Mouse (Mus musculus): ENCODE results near the gene Aknad1. TPM values are rescaled to one million over a fixed set of nuclear protein-coding genes. Genes with fewer than 3 reads are reported as not detected.

Aknad1 gene
- polyA plus RNA-seq, 1 experiment, result not detected

DNA sequence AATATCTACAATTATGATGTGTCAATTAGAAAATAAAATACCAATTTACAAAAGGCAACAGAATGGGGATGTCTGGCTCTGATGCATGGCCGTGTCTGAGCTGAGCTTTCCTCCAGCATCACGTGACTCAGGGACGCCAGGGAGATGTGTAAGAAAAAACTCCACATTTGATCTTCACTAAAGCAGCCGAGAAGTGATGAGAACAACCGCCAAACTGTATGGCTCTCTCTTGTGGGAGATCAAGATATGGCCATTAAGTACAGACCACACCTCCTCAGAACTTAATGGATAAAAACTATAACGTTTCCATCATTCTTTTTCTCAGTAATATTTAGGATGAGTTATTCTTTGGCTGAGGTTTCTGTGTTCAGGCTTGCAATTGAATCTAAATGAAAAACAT lies 11.6 kb downstream of the Aknad1 start:
- 64% methylated on average over 6 of the region's 6 CpGs for WGBS
- H3K27me3 ChIP-seq (replicated peaks; ENCODE audit: control insufficient read depth, insufficient read depth, low read length), result no peaks in the 10 kb centered on the region
- TF ChIP-seq POLR2A (IDR thresholded peaks at IDR 0.05; ENCODE audit: low read depth, low read length) (no peak), CTCF (conservative IDR thresholded peaks at IDR 0.05; ENCODE audit: insufficient read depth, insufficient read length, low read depth, low read length) (no peak)
- H3K27ac ChIP-seq (ENCODE audit: insufficient read depth, low read depth, low read length), result no peak overlapping the region
- DNase-seq, result no peak
- H3K36me3 ChIP-seq (ENCODE audit: control insufficient read depth, insufficient read depth, low read length), result no peaks in the 10 kb centered on the region
- H3K4me1 ChIP-seq (ENCODE audit: control insufficient read depth, insufficient read depth, low read length), result no peaks in the 10 kb centered on the region
- no peak overlapping the region for H3K4me3 ChIP-seq (ENCODE audit: insufficient read depth, low read depth, low read length)

DNA sequence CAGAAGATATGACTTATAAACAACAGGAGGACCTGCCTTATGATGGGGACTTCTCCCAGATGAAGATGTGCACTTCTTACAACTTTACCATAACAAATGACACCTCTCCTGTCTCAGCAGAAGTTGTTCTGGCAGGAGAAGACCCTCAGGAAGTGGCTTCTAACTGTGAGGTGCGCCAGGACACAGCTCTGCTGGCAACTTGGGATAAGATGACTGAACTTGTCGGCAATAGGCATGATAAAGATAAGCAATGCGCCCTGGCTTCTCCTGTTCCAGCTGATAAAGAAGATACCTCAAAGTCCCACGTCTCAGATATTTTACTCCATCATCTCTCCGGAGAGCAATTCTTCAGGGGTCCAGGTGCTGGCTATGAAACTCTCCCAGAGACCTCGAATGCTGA lies 12.2 kb downstream of the Aknad1 start:
- no peak overlapping the region for H3K4me3 ChIP-seq (ENCODE audit: insufficient read depth, low read depth, low read length)
- no peaks in the 10 kb centered on the region for H3K4me1 ChIP-seq (ENCODE audit: control insufficient read depth, insufficient read depth, low read length)
- no peaks in the 10 kb centered on the region for H3K27me3 ChIP-seq (replicated peaks; ENCODE audit: control insufficient read depth, insufficient read depth, low read length)
- TF ChIP-seq POLR2A (IDR thresholded peaks at IDR 0.05; ENCODE audit: low read depth, low read length), result no peak
- no peak for TF ChIP-seq CTCF (conservative IDR thresholded peaks at IDR 0.05; ENCODE audit: insufficient read depth, insufficient read length, low read depth, low read length)
- no peak for DNase-seq
- 84% methylated on average over 6 of the region's 6 CpGs for WGBS
- H3K27ac ChIP-seq (ENCODE audit: insufficient read depth, low read depth, low read length), result no peak overlapping the region
- H3K36me3 ChIP-seq (ENCODE audit: control insufficient read depth, insufficient read depth, low read length), result no peaks in the 10 kb centered on the region

DNA sequence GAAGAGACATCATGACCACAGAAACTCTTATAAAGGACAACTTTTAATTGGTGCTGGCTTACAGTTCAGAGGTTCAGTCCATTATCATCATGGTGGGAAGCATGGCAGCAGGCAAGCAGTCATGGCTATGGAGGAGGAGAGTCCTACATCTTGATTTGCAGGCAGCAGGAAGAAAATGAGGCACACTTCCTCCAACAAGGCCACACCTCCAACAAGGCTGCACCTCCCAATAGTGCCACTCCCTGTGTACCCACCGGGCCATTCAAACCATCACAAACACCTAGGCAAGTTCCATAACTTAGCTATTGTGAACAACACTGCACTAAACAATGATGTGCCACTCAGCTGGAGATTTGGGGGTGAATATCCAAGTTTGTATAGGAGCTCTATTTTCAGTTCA lies 15.1 kb downstream of the Aknad1 start:
- no peak for DNase-seq
- H3K4me3 ChIP-seq (ENCODE audit: insufficient read depth, low read depth, low read length), result no peak overlapping the region
- H3K27ac ChIP-seq (ENCODE audit: insufficient read depth, low read depth, low read length), result no peak overlapping the region
- WGBS, result 89% methylated on average over 1 of the region's 1 CpGs
- H3K36me3 ChIP-seq (ENCODE audit: control insufficient read depth, insufficient read depth, low read length), result no peaks in the 10 kb centered on the region
- TF ChIP-seq CTCF (conservative IDR thresholded peaks at IDR 0.05; ENCODE audit: insufficient read depth, insufficient read length, low read depth, low read length) (no peak), POLR2A (IDR thresholded peaks at IDR 0.05; ENCODE audit: low read depth, low read length) (no peak)
- no peaks in the 10 kb centered on the region for H3K4me1 ChIP-seq (ENCODE audit: control insufficient read depth, insufficient read depth, low read length)
- H3K27me3 ChIP-seq (replicated peaks; ENCODE audit: control insufficient read depth, insufficient read depth, low read length), result no peaks in the 10 kb centered on the region

DNA sequence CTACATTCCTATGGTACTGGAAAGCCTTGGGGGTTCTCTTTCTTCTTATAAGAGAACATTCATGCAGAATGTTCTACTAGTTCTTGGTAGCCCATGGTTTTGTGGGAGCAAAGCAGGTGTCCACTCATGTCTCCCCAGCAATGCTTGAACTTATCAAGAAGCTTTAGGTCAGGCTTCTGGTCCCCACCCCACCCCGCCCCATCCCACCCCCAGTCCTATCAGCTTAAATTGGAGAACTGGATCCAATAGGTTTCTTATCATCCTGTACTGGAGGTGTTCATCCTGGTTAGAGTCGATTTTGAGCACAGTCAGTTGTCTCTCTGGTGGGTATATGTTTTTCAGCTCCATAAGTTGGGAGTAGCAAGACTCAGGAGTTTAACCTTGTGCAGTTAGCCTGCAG lies 16.1 kb downstream of the Aknad1 start:
- no peak for DNase-seq
- H3K4me1 ChIP-seq (ENCODE audit: control insufficient read depth, insufficient read depth, low read length), result no peaks in the 10 kb centered on the region
- no peak overlapping the region for H3K4me3 ChIP-seq (ENCODE audit: insufficient read depth, low read depth, low read length)
- no peaks in the 10 kb centered on the region for H3K27me3 ChIP-seq (replicated peaks; ENCODE audit: control insufficient read depth, insufficient read depth, low read length)
- no peak overlapping the region for H3K27ac ChIP-seq (ENCODE audit: insufficient read depth, low read depth, low read length)
- TF ChIP-seq POLR2A (IDR thresholded peaks at IDR 0.05; ENCODE audit: low read depth, low read length) (no peak), CTCF (conservative IDR thresholded peaks at IDR 0.05; ENCODE audit: insufficient read depth, insufficient read length, low read depth, low read length) (no peak)
- 92% methylated on average over 2 of the region's 2 CpGs for WGBS
- no peaks in the 10 kb centered on the region for H3K36me3 ChIP-seq (ENCODE audit: control insufficient read depth, insufficient read depth, low read length)

DNA sequence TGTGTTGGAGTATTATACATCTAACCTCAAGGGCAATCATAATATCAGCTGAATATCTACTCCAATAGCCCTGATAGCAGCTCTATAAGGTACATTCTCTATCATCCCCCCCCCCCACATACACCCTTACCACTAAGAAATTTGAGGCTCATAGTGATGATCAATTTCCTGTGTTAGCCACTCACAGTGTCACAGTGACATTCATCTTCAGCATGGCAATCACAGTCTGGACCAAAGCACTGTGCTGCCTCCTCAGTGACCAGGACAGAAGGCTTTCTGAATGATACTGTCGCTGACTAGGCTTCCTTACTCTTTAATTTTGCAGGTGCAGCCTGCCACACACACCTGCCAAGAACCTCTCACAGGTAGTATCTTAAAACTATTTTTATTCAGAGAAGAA lies 16.7 kb downstream of the Aknad1 start:
- no peak overlapping the region for H3K27ac ChIP-seq (ENCODE audit: insufficient read depth, low read depth, low read length)
- no peaks in the 10 kb centered on the region for H3K36me3 ChIP-seq (ENCODE audit: control insufficient read depth, insufficient read depth, low read length)
- H3K4me3 ChIP-seq (ENCODE audit: insufficient read depth, low read depth, low read length), result no peak overlapping the region
- 77% methylated on average over 1 of the region's 1 CpGs for WGBS
- TF ChIP-seq CTCF (conservative IDR thresholded peaks at IDR 0.05; ENCODE audit: insufficient read depth, insufficient read length, low read depth, low read length), result no peak
- no peak for TF ChIP-seq POLR2A (IDR thresholded peaks at IDR 0.05; ENCODE audit: low read depth, low read length)
- DNase-seq, result no peak
- H3K27me3 ChIP-seq (replicated peaks; ENCODE audit: control insufficient read depth, insufficient read depth, low read length), result no peaks in the 10 kb centered on the region
- H3K4me1 ChIP-seq (ENCODE audit: control insufficient read depth, insufficient read depth, low read length), result no peaks in the 10 kb centered on the region

DNA sequence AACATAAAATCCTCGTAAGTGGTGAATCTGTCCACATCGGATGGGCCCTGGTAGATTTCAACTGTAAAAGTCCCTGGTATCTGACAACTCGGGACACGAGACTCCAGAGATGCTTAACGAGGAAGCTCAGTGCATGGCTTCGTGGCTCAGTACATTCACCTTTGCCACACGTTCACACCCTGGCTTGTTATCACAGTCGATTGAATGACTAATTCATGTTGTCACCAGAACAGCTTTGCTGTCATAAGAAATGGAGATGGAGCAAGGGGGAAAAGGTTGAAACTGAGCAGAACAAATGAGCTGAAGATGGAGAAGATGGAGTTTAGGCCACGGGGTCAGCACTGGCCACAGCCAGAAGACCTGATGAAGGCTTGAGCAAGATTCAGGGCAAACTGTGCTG lies 18.1 kb downstream of the Aknad1 start:
- H3K36me3 ChIP-seq (ENCODE audit: control insufficient read depth, insufficient read depth, low read length), result no peaks in the 10 kb centered on the region
- DNase-seq, result no peak
- WGBS, result 72% methylated on average over 9 of the region's 9 CpGs
- no peak for TF ChIP-seq CTCF (conservative IDR thresholded peaks at IDR 0.05; ENCODE audit: insufficient read depth, insufficient read length, low read depth, low read length)
- TF ChIP-seq POLR2A (IDR thresholded peaks at IDR 0.05; ENCODE audit: low read depth, low read length), result no peak
- H3K4me1 ChIP-seq (ENCODE audit: control insufficient read depth, insufficient read depth, low read length), result no peaks in the 10 kb centered on the region
- no peak overlapping the region for H3K27ac ChIP-seq (ENCODE audit: insufficient read depth, low read depth, low read length)
- no peaks in the 10 kb centered on the region for H3K27me3 ChIP-seq (replicated peaks; ENCODE audit: control insufficient read depth, insufficient read depth, low read length)
- H3K4me3 ChIP-seq (ENCODE audit: insufficient read depth, low read depth, low read length), result no peak overlapping the region

DNA sequence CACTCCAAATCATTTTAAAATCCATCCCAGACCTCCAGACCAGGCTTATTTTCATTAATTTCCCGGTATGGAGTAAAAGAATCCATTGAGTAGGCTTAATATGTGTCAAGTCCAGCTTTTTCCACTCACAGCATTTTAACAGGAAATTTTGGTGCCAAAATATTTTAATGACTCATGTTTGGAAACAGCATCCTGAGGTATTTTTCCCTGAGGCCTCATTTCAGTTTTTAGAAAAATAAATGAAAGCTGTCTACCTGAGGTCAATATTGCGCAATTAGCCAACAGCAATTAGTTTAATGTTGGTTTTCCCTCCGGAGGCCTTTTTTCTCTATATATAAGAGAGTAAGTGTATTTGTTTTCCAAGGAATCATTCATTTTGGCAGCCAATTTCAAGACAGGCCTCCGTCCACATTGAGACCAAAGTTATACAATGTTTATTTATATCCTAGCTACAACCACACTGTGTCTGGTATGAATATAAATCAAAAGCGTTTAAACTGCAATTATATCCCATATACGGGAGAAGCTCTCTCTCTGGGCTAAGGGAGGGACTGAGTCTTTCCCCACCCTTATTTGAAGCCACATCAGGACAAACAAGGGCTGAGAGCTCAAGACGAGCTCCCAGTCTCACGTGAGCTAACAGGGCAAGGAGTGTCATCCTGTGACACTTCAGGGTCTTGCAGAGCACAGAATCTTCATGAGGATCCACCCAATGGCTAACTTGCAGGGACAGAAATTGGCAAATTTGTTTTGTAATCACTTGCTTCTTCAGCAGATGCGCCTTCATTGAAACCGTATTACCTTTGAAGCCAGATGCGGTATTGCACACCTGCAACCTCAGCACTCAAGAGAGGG lies 20.3 kb downstream of the Aknad1 start:
- TF ChIP-seq CTCF (conservative IDR thresholded peaks at IDR 0.05; ENCODE audit: insufficient read depth, insufficient read length, low read depth, low read length), result no peak
- no peak for TF ChIP-seq POLR2A (IDR thresholded peaks at IDR 0.05; ENCODE audit: low read depth, low read length)
- no peaks in the 10 kb centered on the region for H3K4me1 ChIP-seq (ENCODE audit: control insufficient read depth, insufficient read depth, low read length)
- no peaks in the 10 kb centered on the region for H3K36me3 ChIP-seq (ENCODE audit: control insufficient read depth, insufficient read depth, low read length)
- DNase-seq, result peak; percentile 26
- WGBS, result 73% methylated on average over 11 of the region's 11 CpGs
- no peaks in the 10 kb centered on the region for H3K27me3 ChIP-seq (replicated peaks; ENCODE audit: control insufficient read depth, insufficient read depth, low read length)
- H3K27ac ChIP-seq (ENCODE audit: insufficient read depth, low read depth, low read length), result no peak overlapping the region
- no peak overlapping the region for H3K4me3 ChIP-seq (ENCODE audit: insufficient read depth, low read depth, low read length)
